Mouse (Mus musculus) myocyte (in vitro differentiated cells): ENCODE data around the gene Rasal1.

Experiments
- E2F4 ChIP-seq: IDR thresholded peaks from one replicate; pipeline ENCODE4 v1.6.1; 2011; ENCODE audit warnings: mild to moderate bottlenecking, control low read depth, moderate library complexity; ENCODE audit not compliant: insufficient read depth
- MAX ChIP-seq: IDR thresholded peaks from one replicate; pipeline ENCODE4 v1.6.1; 2011; ENCODE audit warnings: low read depth, mild to moderate bottlenecking, control low read depth
- POLR2A ChIP-seq: IDR thresholded peaks from one replicate; pipeline ENCODE4 v1.6.1; 2011; ENCODE audit warnings: low read depth, mild to moderate bottlenecking, control low read depth, moderate library complexity; ENCODE audit not compliant: insufficient read length
- SRF ChIP-seq: IDR thresholded peaks from one replicate; pipeline ENCODE4 v1.6.1; 2011; ENCODE audit warnings: low read depth; ENCODE audit not compliant: control insufficient read depth, insufficient read length
- TCF12 ChIP-seq: IDR thresholded peaks from one replicate; pipeline ENCODE4 v1.6.1; 2011; ENCODE audit warnings: mild to moderate bottlenecking, control low read depth; ENCODE audit not compliant: poor library complexity, insufficient read depth, severe bottlenecking
- TCF3 ChIP-seq: IDR thresholded peaks from one replicate; pipeline ENCODE4 v1.6.1; 2011; ENCODE audit warnings: low read depth, control low read depth; ENCODE audit not compliant: insufficient read length
- USF1 ChIP-seq: IDR thresholded peaks from one replicate; pipeline ENCODE4 v1.6.1; 2011; ENCODE audit warnings: low read depth, mild to moderate bottlenecking, control low read depth, moderate library complexity

- TF ChIP-seq MAX (no peak), POLR2A (no peak), E2F4 (no peak), USF1 (no peak), SRF (no peak), TCF3 (no peak), TCF12 (no peak)
Measured at GRCm38 (mm10) chr5:120611416-120611815, 37.2 kb upstream of the Rasal1 start.
